Mouse (Mus musculus) bone marrow macrophage, adult 2 months (primary cell): ENCODE data around the gene Ctss. TPM values are rescaled to one million over a fixed set of nuclear protein-coding genes. Genes with fewer than 3 reads are reported as not detected.
A peak's percentile ranks its signal among the peaks of the same experiment; 100 is the strongest.

Source experiments
- H3K27ac ChIP-seq: 2 replicates; pipeline ENCODE4 v1.5.1; 2012; ENCODE audit warnings: low read depth, low read length; ENCODE audit not compliant: insufficient read depth
- H3K4me1 ChIP-seq: 2 replicates; pipeline ENCODE4 v1.6.1; 2012; ENCODE audit warnings: low read length; ENCODE audit not compliant: control insufficient read depth, insufficient read depth
- H3K4me3 ChIP-seq: 2 replicates; pipeline ENCODE4 v1.5.1; 2012; ENCODE audit warnings: mild to moderate bottlenecking, low read length, moderate library complexity; ENCODE audit not compliant: insufficient read depth
- CTCF ChIP-seq: IDR thresholded peaks from 2 replicates; pipeline ENCODE4 v1.5.1; 2012; ENCODE audit warnings: low read depth, mild to moderate bottlenecking, low read length, moderate library complexity
- POLR2A ChIP-seq: IDR thresholded peaks from 2 replicates; pipeline ENCODE4 v1.6.1; 2012; ENCODE audit warnings: mild to moderate bottlenecking, low read depth, low read length, borderline replicate concordance
- polyA plus RNA-seq: library from polyadenylated mRNA; stranded (reverse); fragments of >200 nt; gene quantifications from 2 replicates; pipeline ENCODE4 v1.2.4, GENCODE M21; 2012; ENCODE audit not compliant: missing spikeins, insufficient read depth, insufficient read length

Ctss gene
- polyA plus RNA-seq, 1 experiment, result 5,285 TPM

DNA sequence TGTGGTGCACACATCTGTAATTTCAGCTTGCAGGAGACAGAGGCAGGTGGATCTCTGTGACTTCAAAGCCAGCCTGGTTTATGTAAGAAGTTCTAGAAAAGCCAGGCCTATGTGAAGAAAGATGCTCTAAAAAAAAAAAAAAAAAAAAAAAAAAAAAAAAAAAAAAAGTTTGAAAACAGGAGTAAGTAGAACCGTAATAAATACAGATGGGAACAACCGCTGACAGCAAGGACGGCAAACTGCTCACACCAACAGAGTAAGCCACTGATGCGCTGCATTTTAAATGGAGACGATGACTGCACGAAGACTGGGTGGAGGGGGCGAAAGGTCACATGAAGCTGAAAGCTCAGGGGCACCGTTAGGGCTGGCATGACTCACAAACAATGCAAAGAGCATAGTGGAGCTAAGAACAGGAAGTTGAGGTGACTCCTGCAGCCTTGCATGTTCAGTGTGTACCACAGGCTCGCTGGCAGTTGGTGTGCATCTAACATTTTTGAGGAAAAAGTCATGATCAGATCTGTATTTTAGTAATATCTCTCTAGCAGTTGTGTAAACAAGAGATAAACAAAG, 14.9 kb upstream of the Ctss start:
- peaks cover 41% of the 10 kb centered on the region for H3K4me1 ChIP-seq
- no peak overlapping the region for H3K4me3 ChIP-seq
- TF ChIP-seq CTCF, result no peak
- TF ChIP-seq POLR2A, result no peak
- H3K27ac ChIP-seq, result peak overlapping the region; percentile 75

- no peak overlapping the region for H3K4me3 ChIP-seq
- H3K4me1 ChIP-seq, result peaks cover 44% of the 10 kb centered on the region
- no peak overlapping the region for H3K27ac ChIP-seq
- TF ChIP-seq CTCF (no peak), POLR2A (no peak)
These were observed 10.0 kb upstream of the Ctss start for GRCm38 (mm10) chr3:95516614-95517041.

DNA sequence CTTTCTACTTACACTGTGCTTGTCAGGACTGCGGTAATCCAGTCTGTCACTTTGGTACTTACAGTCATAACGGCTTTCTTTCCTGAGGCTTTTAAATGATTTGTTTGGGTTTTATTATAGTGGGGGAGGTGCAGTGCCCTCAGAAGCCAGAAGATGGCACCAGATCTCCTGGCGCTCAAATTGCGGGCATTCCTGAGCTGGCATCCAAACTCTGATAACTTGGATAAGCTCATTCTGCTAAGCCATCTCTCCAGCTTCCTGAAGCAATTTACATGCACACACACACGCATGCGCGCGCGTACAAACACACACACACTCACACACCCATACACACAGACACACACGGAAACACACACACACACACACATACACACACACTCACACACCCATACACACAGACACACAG, 9.1 kb upstream of the Ctss start:
- TF ChIP-seq POLR2A (no peak), CTCF (peak; percentile 63)
- H3K4me1 ChIP-seq, result peaks cover 47% of the 10 kb centered on the region
- H3K27ac ChIP-seq, result peak overlapping the region; percentile 39
- no peak overlapping the region for H3K4me3 ChIP-seq

DNA sequence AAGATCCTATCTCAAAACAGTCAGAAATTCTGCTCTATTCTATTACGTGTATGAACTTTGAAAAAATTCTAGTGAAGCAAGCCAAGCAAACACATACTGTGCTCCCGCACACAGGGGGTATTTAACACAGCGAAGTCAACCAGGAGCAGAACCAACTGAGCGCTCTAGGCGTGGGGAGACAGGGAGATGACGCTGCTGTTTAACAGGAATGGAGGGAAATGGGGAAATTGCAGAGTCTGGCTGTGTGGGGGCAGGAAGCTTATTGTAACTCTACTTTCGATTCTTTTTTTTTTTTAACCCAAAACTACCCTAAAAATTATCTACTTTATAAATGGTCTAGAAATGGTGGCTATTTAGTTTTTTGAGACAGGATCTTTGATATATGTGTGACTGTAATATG, 7.7 kb upstream of the Ctss start:
- no peak overlapping the region for H3K4me3 ChIP-seq
- peak overlapping the region; percentile 87 for H3K27ac ChIP-seq
- peaks cover 59% of the 10 kb centered on the region for H3K4me1 ChIP-seq
- no peak for TF ChIP-seq POLR2A
- TF ChIP-seq CTCF, result no peak

- Histone ChIP-seq H3K4me3 (no peak overlapping the region), H3K27ac (peak overlapping the region; percentile 87), H3K4me1 (peaks cover 61% of the 10 kb centered on the region)
- TF ChIP-seq POLR2A (no peak), CTCF (no peak)
These were observed 7.3 kb upstream of the Ctss start for GRCm38 (mm10) chr3:95519315-95519714.

DNA sequence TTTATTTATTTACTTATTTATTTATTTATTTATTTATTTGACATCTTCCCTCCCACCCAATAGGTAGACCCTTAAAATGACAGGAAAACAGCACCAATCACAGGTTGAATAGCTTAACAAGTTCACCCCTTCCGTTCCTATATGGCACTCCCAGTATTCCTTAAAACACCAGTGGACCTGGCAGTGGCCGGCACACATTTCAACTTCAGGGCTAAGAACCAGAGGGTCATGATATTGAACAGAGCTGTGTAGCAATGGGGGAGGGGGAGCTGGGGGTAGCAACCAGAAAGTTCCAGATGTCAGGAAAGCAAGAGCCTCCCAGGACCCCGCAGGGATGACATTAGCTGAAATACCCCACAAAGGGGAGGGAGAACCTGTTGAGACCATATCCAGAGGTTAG, 6.5 kb upstream of the Ctss start:
- TF ChIP-seq POLR2A, result no peak
- TF ChIP-seq CTCF, result no peak
- Histone ChIP-seq H3K4me3 (no peak overlapping the region), H3K27ac (peak overlapping the region; percentile 84), H3K4me1 (peaks cover 61% of the 10 kb centered on the region)

DNA sequence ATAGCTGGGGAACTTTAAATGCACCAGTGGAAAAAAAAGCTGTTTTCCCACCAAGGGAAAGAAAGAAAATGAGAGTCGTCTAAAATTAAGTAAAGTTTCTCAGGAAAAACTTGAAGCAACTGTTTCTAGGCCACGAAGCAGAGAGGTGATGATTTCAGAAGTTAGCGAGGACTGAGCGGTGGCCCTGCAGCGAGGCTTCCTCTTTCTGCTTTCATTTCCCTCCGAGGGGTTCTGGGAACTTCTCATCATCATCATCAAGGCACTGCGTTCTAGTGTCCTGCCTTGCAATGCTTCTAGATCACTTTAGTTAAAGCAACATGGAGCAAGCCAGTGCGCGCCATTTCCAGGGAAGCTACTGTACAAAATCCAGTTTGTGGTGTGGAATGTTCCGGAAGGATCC, 5.4 kb upstream of the Ctss start:
- Histone ChIP-seq H3K27ac (peak overlapping the region; percentile 95), H3K4me3 (peak overlapping the region; percentile 7; the same call in 1 of the 2 replicates), H3K4me1 (peaks cover 59% of the 10 kb centered on the region)
- TF ChIP-seq CTCF, result no peak
- TF ChIP-seq POLR2A, result no peak

GRCm38 (mm10) chr3:95523662-95524061, 2.9 kb upstream of the Ctss start:
- H3K27ac ChIP-seq, result peak overlapping the region; percentile 71
- peak overlapping the region; percentile 4 for H3K4me3 ChIP-seq
- no peak for TF ChIP-seq CTCF
- no peak for TF ChIP-seq POLR2A
- peaks cover 51% of the 10 kb centered on the region for H3K4me1 ChIP-seq

GRCm38 (mm10) chr3:95524673-95525072, 1.9 kb upstream of the Ctss start:
- peaks cover 51% of the 10 kb centered on the region for H3K4me1 ChIP-seq
- no peak overlapping the region for H3K4me3 ChIP-seq
- no peak for TF ChIP-seq POLR2A
- TF ChIP-seq CTCF, result no peak
- H3K27ac ChIP-seq, result no peak overlapping the region

DNA sequence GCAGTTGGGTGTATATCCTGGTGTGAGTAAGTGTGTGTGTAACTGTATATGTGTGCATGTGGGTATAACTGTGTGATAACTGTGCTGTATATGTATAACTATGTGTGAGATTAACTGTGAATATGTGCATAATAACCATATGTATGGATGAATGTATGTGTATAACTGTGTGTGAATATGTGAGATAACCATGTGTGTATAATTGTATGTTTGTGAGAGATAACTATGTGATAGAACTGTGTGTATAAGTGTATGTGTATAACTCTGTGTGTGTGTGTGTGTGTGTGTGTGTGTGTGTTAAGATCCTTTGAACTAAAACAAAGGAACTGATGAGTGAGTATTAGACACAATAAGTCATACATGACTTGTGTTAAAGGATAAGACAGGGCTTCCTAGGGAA, 475 bp upstream of the Ctss start:
- TF ChIP-seq CTCF (no peak), POLR2A (no peak)
- peak overlapping the region; percentile 98 for H3K27ac ChIP-seq
- no peak overlapping the region for H3K4me3 ChIP-seq
- H3K4me1 ChIP-seq, result peaks cover 48% of the 10 kb centered on the region
